Mouse (Mus musculus) liver, postnatal 0 days (tissue): Measurements from ENCODE around the gene Nudt19. TPM values are rescaled to one million over a fixed set of nuclear protein-coding genes. Genes with fewer than 3 reads are reported as not detected.

Source experiments
- ATAC-seq: fragments of 200-750 bp; cut with Nextera tagmentation; 2 replicates; pipeline ENCODE4 v1.8.0; 2017; ENCODE audit warnings: mild to moderate bottlenecking, moderate library complexity
- DNase-seq: peaks from one replicate; pipeline ENCODE4 v3.0.0-alpha.2; 2016
- H3K27ac ChIP-seq: fragments of 300-500 bp; sonication (generic); 2 replicates; pipeline ENCODE4 v1.5.1; 2014; ENCODE audit warnings: antibody characterized with exemption, moderate library complexity, mild to moderate bottlenecking, low read depth
- H3K27me3 ChIP-seq: fragments of 300-500 bp; sonication (generic); 2 replicates; pipeline ENCODE4 v1.6.1; 2014; ENCODE audit warnings: low read length, control low read depth, mixed read lengths; ENCODE audit not compliant: insufficient read depth
- H3K36me3 ChIP-seq: fragments of 300-500 bp; sonication (generic); replicated peaks from 2 replicates; pipeline ENCODE4 v1.6.1; 2014; ENCODE audit warnings: mild to moderate bottlenecking, control low read depth, low read length, moderate library complexity, mixed read lengths; ENCODE audit not compliant: insufficient read depth
- H3K4me1 ChIP-seq: fragments of 300-500 bp; sonication (generic); 2 replicates; pipeline ENCODE4 v1.6.1; 2014; ENCODE audit warnings: antibody characterized with exemption, mild to moderate bottlenecking, control low read depth; ENCODE audit not compliant: insufficient read depth
- H3K4me2 ChIP-seq: fragments of 300-500 bp; sonication (generic); 2 replicates; pipeline ENCODE4 v1.6.1; 2014; ENCODE audit warnings: low read depth, mild to moderate bottlenecking, low read length, moderate library complexity, mixed read lengths
- H3K4me3 ChIP-seq: fragments of 300-500 bp; sonication (generic); 2 replicates; pipeline ENCODE4 v1.5.1; 2014; ENCODE audit warnings: low read depth, low read length
- H3K9ac ChIP-seq: fragments of 300-500 bp; sonication (generic); replicated peaks from 2 replicates; pipeline ENCODE4 v1.6.1; 2014; ENCODE audit warnings: mild to moderate bottlenecking, moderate library complexity
- H3K9me3 ChIP-seq: fragments of 300-500 bp; sonication (generic); 2 replicates; pipeline ENCODE4 v1.6.1; 2016; ENCODE audit warnings: mild to moderate bottlenecking, control low read depth, low read length, mixed read lengths
- CTCF ChIP-seq: sonication (generic); IDR thresholded peaks from 2 replicates; pipeline ENCODE4 v1.5.1; 2016; ENCODE audit warnings: antibody characterized with exemption, low read depth
- EP300 ChIP-seq: IDR thresholded peaks from 2 replicates; pipeline ENCODE4 v1.6.1; 2016; ENCODE audit warnings: antibody characterized with exemption, low read depth, mild to moderate bottlenecking
- WGBS: fragments of 180-500 bp; shearing (Covaris S2); extraction: QIAGEN DNeasy Blood & Tissue Kit; methylation state at CpG from one replicate; pipeline ENCODE4 v1.1.7; 2014; ENCODE audit not compliant: insufficient replicate concordance; 5-methylcytosine and 5-hydroxymethylcytosine counted together
- polyA plus RNA-seq: library from polyadenylated mRNA; unstranded; fragments of >200 nt; fragmentation: Nextera tagmentation; extraction: Ambion mirVana; gene quantifications from 2 replicates; pipeline ENCODE4 v1.2.1, GENCODE M21; 2015

Nudt19 gene
- polyA plus RNA-seq, 1 experiment from 2014 or later, result 79.9 TPM

GRCm38 (mm10) chr7:35589485-35589884 is 33.4 kb upstream of the Nudt19 start:
- no peak for DNase-seq
- Histone ChIP-seq H3K27ac (no peak overlapping the region), H3K4me1 (peaks cover 29% of the 10 kb centered on the region)

GRCm38 (mm10) chr7:35588680-35589428 is 32.8 kb upstream of the Nudt19 start:
- Histone ChIP-seq H3K27ac (peak overlapping the region; percentile 72), H3K9ac (peak overlapping the region; percentile 23; the same call in 1 of the 2 replicates), H3K36me3 (peaks cover 18% of the 10 kb centered on the region), H3K27me3 (peaks cover 16% of the 10 kb centered on the region), H3K9me3 (no peaks in the 10 kb centered on the region), H3K4me1 (peaks cover 32% of the 10 kb centered on the region), H3K4me2 (peak overlapping the region; percentile 56), H3K4me3 (no peak overlapping the region)
- 31% methylated on average over 9 of the region's 9 CpGs for WGBS
- TF ChIP-seq CTCF (no peak), EP300 (no peak)
- ATAC-seq, result no peak
- DNase-seq, result no peak

More at GRCm38 (mm10) chr7:35589485-35589884, 33.4 kb upstream of the Nudt19 start:
- no peak overlapping the region; the same call in 1 of the 2 replicates for H3K9ac ChIP-seq
- 0 out of 2 replicates have a peak, but pooled peaks have one; percentile 6 for TF ChIP-seq CTCF
- no peak for TF ChIP-seq EP300
- peak overlapping the region; percentile 56 for H3K4me2 ChIP-seq
- WGBS, result 56% methylated on average over 6 of the region's 7 CpGs
- H3K36me3 ChIP-seq, result peaks cover 19% of the 10 kb centered on the region
- H3K9me3 ChIP-seq, result no peaks in the 10 kb centered on the region
- H3K27me3 ChIP-seq, result peaks cover 9% of the 10 kb centered on the region
- H3K4me3 ChIP-seq, result no peak overlapping the region
- ATAC-seq, result no peak

GRCm38 (mm10) chr7:35587728-35588127 is 31.6 kb upstream of the Nudt19 start:
- H3K27me3 ChIP-seq, result peaks cover 24% of the 10 kb centered on the region
- peaks cover 32% of the 10 kb centered on the region for H3K4me1 ChIP-seq
- peak overlapping the region; percentile 98 for H3K4me2 ChIP-seq
- no peak for TF ChIP-seq CTCF
- TF ChIP-seq EP300, result no peak
- H3K9me3 ChIP-seq, result no peaks in the 10 kb centered on the region
- no peak overlapping the region for H3K9ac ChIP-seq
- DNase-seq, result peak; percentile 76
- WGBS, result 48% methylated on average over 5 of the region's 5 CpGs
- H3K36me3 ChIP-seq, result peaks cover 10% of the 10 kb centered on the region
- H3K4me3 ChIP-seq, result no peak overlapping the region
- ATAC-seq, result peak; percentile 74
- H3K27ac ChIP-seq, result peak overlapping the region; percentile 79

GRCm38 (mm10) chr7:35586906-35587445 is 30.9 kb upstream of the Nudt19 start:
- Histone ChIP-seq H3K36me3 (peaks cover 3% of the 10 kb centered on the region; the same call in 1 of the 2 replicates), H3K9me3 (no peaks in the 10 kb centered on the region), H3K4me2 (peak overlapping the region; percentile 98), H3K27me3 (peaks cover 24% of the 10 kb centered on the region), H3K4me3 (peak overlapping the region; percentile 88), H3K9ac (peak overlapping the region; percentile 84), H3K27ac (peak overlapping the region; percentile 79), H3K4me1 (peaks cover 32% of the 10 kb centered on the region)
- 21% methylated on average over 15 of the region's 15 CpGs for WGBS
- ATAC-seq (no peak), DNase-seq (peak; percentile 36)
- TF ChIP-seq CTCF (no peak), EP300 (no peak)

GRCm38 (mm10) chr7:35586055-35586905 is 30.2 kb upstream of the Nudt19 start, which contains the start of gene Ankrd27:
Gene Ankrd27 (plus strand): TSS chr7:35586244.
- H3K27me3 ChIP-seq, result peaks cover 24% of the 10 kb centered on the region
- TF ChIP-seq CTCF (no peak), EP300 (no peak)
- peak within 1 kb of the TSS; percentile 79 for H3K27ac ChIP-seq
- peak within 1 kb of the TSS; percentile 84 for H3K9ac ChIP-seq
- peak; percentile 90 for ATAC-seq
- no peaks in the 10 kb centered on the region for H3K9me3 ChIP-seq
- 0% methylated on average over 49 of the region's 49 CpGs for WGBS
- H3K4me1 ChIP-seq, result peaks cover 32% of the 10 kb centered on the region
- peak within 1 kb of the TSS; percentile 98 for H3K4me2 ChIP-seq
- no peaks in the 10 kb centered on the region for H3K36me3 ChIP-seq
- DNase-seq, result peak; percentile 92
- peak within 1 kb of the TSS; percentile 88 for H3K4me3 ChIP-seq
